Mouse (Mus musculus): ENCODE measurements at regions not wholly inside any gene's neighbourhood (a gene's known extent, or its start where the extent isn't known, plus 50 kb on each side); places are given as distances from the start of the nearest gene placed in this dataset.

GRCm38 (mm10) chr3:157710790-157711381, 144.2 kb downstream of the Ptger3 start:
- no peak for DNase-seq (ENCODE audit: low spot score in 2 of 2)

- no peak for DNase-seq (ENCODE audit: low spot score in 2 of 2)
Observed at GRCm38 (mm10) chr3:157699961-157700360, 133.3 kb downstream of the Ptger3 start.

GRCm38 (mm10) chr3:157698529-157698928, 131.8 kb downstream of the Ptger3 start:
- no peak for DNase-seq (ENCODE audit: low spot score in 2 of 2)

GRCm38 (mm10) chr3:157695128-157696075, 128.7 kb downstream of the Ptger3 start:
- DNase-seq (ENCODE audit: low spot score in 2 of 2), result no peak
